Mouse (Mus musculus) ovary, postnatal 10 days (tissue): ENCODE measurements around the gene Gabrr3.
A peak's percentile ranks its signal among the peaks of the same experiment; 100 is the strongest.
"Not testable (repeated sequence)": the region's sequence is repeated elsewhere in the genome, so short reads cannot be mapped to it uniquely, and the experiment has no call there.

Experiments
- DNase-seq: peaks from one replicate; pipeline ENCODE4 v3.0.0; 2022; ENCODE audit warnings: low spot score

Gene Gabrr3

GRCm38 (mm10) chr16:59407032-59407431, at the start of gene Gabrr3:
Gene Gabrr3 (plus strand): TSS chr16:59407332.
- no peak for DNase-seq

- no peak for DNase-seq
Measured at GRCm38 (mm10) chr16:59363893-59364292, 43.2 kb upstream of the Gabrr3 start, which contains the start of gene Olfr209. Gene Olfr209 (minus strand): TSS chr16:59363993.

- no peak for DNase-seq
Measured at GRCm38 (mm10) chr16:59393300-59393699, 13.8 kb upstream of the Gabrr3 start.

GRCm38 (mm10) chr16:59401102-59401501, 6.0 kb upstream of the Gabrr3 start:
- DNase-seq = no peak

GRCm38 (mm10) chr16:59401985-59402384, 5.1 kb upstream of the Gabrr3 start:
- DNase-seq = no peak

- no peak for DNase-seq
Measured at GRCm38 (mm10) chr16:59403684-59404083, 3.4 kb upstream of the Gabrr3 start.

GRCm38 (mm10) chr16:59404798-59405197, 2.3 kb upstream of the Gabrr3 start:
- no peak for DNase-seq

GRCm38 (mm10) chr16:59409341-59409748, 2.2 kb downstream of the Gabrr3 start:
- DNase-seq = no peak

GRCm38 (mm10) chr16:59409800-59410199, 2.7 kb downstream of the Gabrr3 start:
- DNase-seq = no peak

GRCm38 (mm10) chr16:59413475-59413874, 6.3 kb downstream of the Gabrr3 start:
- DNase-seq = no peak

GRCm38 (mm10) chr16:59420237-59420866, 13.2 kb downstream of the Gabrr3 start:
- DNase-seq = no peak

GRCm38 (mm10) chr16:59420867-59421251, 13.7 kb downstream of the Gabrr3 start:
- peak; percentile 34 for DNase-seq

- DNase-seq = no peak
Measured at GRCm38 (mm10) chr16:59421571-59422345, 14.6 kb downstream of the Gabrr3 start.

GRCm38 (mm10) chr16:59427960-59428359, 20.8 kb downstream of the Gabrr3 start:
- no peak for DNase-seq

- DNase-seq = no peak
Measured at GRCm38 (mm10) chr16:59433181-59433580, 26.0 kb downstream of the Gabrr3 start.

- no peak for DNase-seq
Measured at GRCm38 (mm10) chr16:59444880-59445559, 37.9 kb downstream of the Gabrr3 start.

- DNase-seq = no peak
Measured at GRCm38 (mm10) chr16:59448181-59448580, 41.0 kb downstream of the Gabrr3 start.

GRCm38 (mm10) chr16:59449092-59449491, 42.0 kb downstream of the Gabrr3 start:
- no peak for DNase-seq

GRCm38 (mm10) chr16:59451813-59452212, 44.7 kb downstream of the Gabrr3 start:
- DNase-seq = no peak

- not testable (repeated sequence) for DNase-seq
Measured at GRCm38 (mm10) chr16:59459259-59459861, 52.2 kb downstream of the Gabrr3 start.

- DNase-seq = no peak
Measured at GRCm38 (mm10) chr16:59463567-59463966, 56.4 kb downstream of the Gabrr3 start.

- DNase-seq = no peak
Measured at GRCm38 (mm10) chr16:59463973-59464372, 56.8 kb downstream of the Gabrr3 start.
